Mouse (Mus musculus): ENCODE data around the gene Znrf4.

Znrf4 gene

GRCm38 (mm10) chr17:56512310-56512709, at the start of gene Znrf4:
Gene Znrf4 (minus strand): TSS chr17:56512431.
- DNase-seq (ENCODE audit: low spot score), result no peak

- no peak for DNase-seq (ENCODE audit: low spot score)
These were observed 49.6 kb upstream of the Znrf4 start for GRCm38 (mm10) chr17:56561866-56562265.

- DNase-seq (ENCODE audit: low spot score), result no peak
These were observed 47.9 kb upstream of the Znrf4 start for GRCm38 (mm10) chr17:56560131-56560530.

- DNase-seq (ENCODE audit: low spot score), result no peak
These were observed 47.2 kb upstream of the Znrf4 start for GRCm38 (mm10) chr17:56559386-56559785.

- DNase-seq (ENCODE audit: low spot score), result peak; percentile 80
These were observed 46.2 kb upstream of the Znrf4 start for GRCm38 (mm10) chr17:56558448-56558847.

- DNase-seq (ENCODE audit: low spot score), result no peak
These were observed 41.9 kb upstream of the Znrf4 start, which contains the start of gene Gm20219 for GRCm38 (mm10) chr17:56554122-56554551. Gene Gm20219 (minus strand): TSS chr17:56554387.

- DNase-seq (ENCODE audit: low spot score), result peak; percentile 87
These were observed 40.6 kb upstream of the Znrf4 start for GRCm38 (mm10) chr17:56552781-56553363.

GRCm38 (mm10) chr17:56551841-56552581, 39.8 kb upstream of the Znrf4 start:
- DNase-seq (ENCODE audit: low spot score), result no peak

GRCm38 (mm10) chr17:56550784-56551475, 38.7 kb upstream of the Znrf4 start:
- DNase-seq (ENCODE audit: low spot score), result no peak

GRCm38 (mm10) chr17:56548605-56549105, 36.4 kb upstream of the Znrf4 start:
- no peak for DNase-seq (ENCODE audit: low spot score)

GRCm38 (mm10) chr17:56547846-56548604, 35.8 kb upstream of the Znrf4 start:
- no peak for DNase-seq (ENCODE audit: low spot score)

- no peak for DNase-seq (ENCODE audit: low spot score)
These were observed 35.0 kb upstream of the Znrf4 start for GRCm38 (mm10) chr17:56547116-56547845.

- no peak for DNase-seq (ENCODE audit: low spot score)
These were observed 34.3 kb upstream of the Znrf4 start for GRCm38 (mm10) chr17:56546576-56546975.

GRCm38 (mm10) chr17:56545945-56546344, 33.7 kb upstream of the Znrf4 start:
- no peak for DNase-seq (ENCODE audit: low spot score)

GRCm38 (mm10) chr17:56544699-56545387, 32.6 kb upstream of the Znrf4 start:
- DNase-seq (ENCODE audit: low spot score), result no peak

GRCm38 (mm10) chr17:56543684-56544224, 31.5 kb upstream of the Znrf4 start:
- no peak for DNase-seq (ENCODE audit: low spot score)

GRCm38 (mm10) chr17:56542736-56543135, 30.5 kb upstream of the Znrf4 start:
- DNase-seq (ENCODE audit: low spot score), result no peak

GRCm38 (mm10) chr17:56540562-56540975, 28.3 kb upstream of the Znrf4 start:
- no peak for DNase-seq (ENCODE audit: low spot score)

- peak; percentile 31 for DNase-seq (ENCODE audit: low spot score)
These were observed 25.7 kb upstream of the Znrf4 start for GRCm38 (mm10) chr17:56537912-56538311.

- no peak for DNase-seq (ENCODE audit: low spot score)
These were observed 24.6 kb upstream of the Znrf4 start for GRCm38 (mm10) chr17:56536874-56537273.

Data from embryo, embryonic 10 days (tissue).